Mouse (Mus musculus): ENCODE measurements around the gene Cd99l2. TPM values are rescaled to one million over a fixed set of nuclear protein-coding genes. Genes with fewer than 3 reads are reported as not detected.
"Not testable (repeated sequence)": the region's sequence is repeated elsewhere in the genome, so short reads cannot be mapped to it uniquely, and the experiment has no call there.

Cd99l2 gene
- polyA plus RNA-seq, 1 experiment from 2014 or later = 64.1 TPM

DNA sequence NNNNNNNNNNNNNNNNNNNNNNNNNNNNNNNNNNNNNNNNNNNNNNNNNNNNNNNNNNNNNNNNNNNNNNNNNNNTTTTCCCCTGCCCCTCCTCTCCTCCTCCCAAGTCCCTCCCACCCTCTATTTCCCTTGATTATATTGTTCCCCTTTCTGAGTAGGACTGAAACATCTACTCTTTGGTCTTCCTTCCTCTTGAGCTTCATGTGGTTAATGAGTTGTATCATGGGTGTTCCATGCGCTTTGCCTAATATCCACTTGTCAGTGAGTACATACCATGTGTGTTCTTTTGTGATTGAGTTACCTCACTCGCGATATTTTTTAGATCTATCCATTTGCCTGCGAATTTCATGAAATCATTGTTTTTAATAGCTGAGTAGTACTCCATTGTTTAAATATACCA is 13.9 kb upstream of the Cd99l2 start:
- H3K36me3 ChIP-seq; H3K4me3 ChIP-seq; ATAC-seq (ENCODE audit: low FRiP score); H3K4me1 ChIP-seq (replicated peaks); H3K9ac ChIP-seq; H3K27ac ChIP-seq; H3K27me3 ChIP-seq; H3K4me2 ChIP-seq; H3K9me3 ChIP-seq: not testable (repeated sequence)
- 91% methylated on average over 4 of the region's 4 CpGs for WGBS

DNA sequence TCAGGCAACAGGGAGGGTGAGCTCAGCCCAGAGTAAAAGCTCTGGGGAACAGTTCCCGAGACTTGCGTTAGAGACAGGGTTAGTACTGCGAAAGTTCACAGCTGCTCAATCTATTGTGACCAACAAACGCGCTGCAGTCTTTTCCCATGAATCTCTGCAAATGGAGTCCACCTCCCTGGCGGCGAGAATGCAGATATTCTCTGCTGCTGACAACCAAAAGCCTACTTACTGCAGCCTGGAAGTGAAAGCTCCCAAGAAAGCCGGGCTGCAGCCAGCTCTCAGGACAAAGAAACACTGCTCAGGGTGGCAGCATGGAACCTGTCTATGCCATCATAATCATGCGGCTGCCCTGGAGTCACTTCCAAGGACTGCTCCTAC is 619 bp upstream of the Cd99l2 start:
- 22% methylated on average over 9 of the region's 9 CpGs for WGBS
- peak overlapping the region; percentile 50 for H3K4me3 ChIP-seq

DNA sequence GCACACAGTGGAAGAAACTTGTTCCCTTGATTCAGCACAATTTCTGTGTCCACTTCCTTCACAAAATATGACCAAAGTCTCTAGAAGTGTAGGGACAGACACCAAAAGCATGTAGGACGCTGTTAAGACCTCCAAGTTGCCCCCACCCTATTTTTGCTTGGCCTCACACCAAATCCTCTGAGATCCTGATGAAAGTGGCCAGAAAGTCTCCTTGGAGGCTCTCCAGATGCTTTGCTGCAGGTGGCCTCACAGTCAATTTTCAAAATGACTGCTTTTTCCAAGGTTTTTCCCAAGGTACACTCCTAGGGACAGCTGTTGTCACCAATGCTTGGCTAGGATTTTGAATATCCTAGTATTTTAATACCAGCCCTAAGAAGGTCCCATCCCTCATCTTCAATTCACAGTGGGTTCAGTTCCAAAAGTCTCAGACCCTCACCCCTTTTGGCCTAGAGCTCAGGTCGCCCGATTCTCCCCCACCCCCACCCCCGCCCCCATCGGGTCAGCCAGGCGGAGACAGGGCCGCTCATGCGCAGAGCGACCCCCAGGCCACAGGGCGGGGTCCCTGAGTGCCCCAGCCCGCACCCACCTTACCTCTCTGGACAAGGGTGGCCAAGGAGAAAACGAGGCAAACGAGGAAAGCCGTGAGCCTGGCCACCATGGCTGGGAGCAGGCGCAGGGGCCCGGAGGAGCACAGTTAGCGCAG is 567 bp downstream of the Cd99l2 start:
- 15% methylated on average over 17 of the region's 17 CpGs for WGBS
- H3K36me3 ChIP-seq = no peaks in the 10 kb centered on the region
- no peak; the same call in 1 of the 2 replicates for ATAC-seq (ENCODE audit: low FRiP score)
- H3K4me1 ChIP-seq (replicated peaks) = peaks cover 21% of the 10 kb centered on the region
- peak overlapping the region; percentile 73 for H3K9ac ChIP-seq
- peak overlapping the region; percentile 92 for H3K27ac ChIP-seq
- H3K4me2 ChIP-seq = peak overlapping the region; percentile 65
- H3K4me3 ChIP-seq = peak overlapping the region; percentile 50
- no peaks in the 10 kb centered on the region for H3K9me3 ChIP-seq
- no peaks in the 10 kb centered on the region for H3K27me3 ChIP-seq

More for the DNA sequence above, 619 bp upstream of the Cd99l2 start:
- peak; percentile 50 for ATAC-seq (ENCODE audit: low FRiP score)
- Histone ChIP-seq H3K9me3 (no peaks in the 10 kb centered on the region), H3K4me1 (replicated peaks) (peaks cover 21% of the 10 kb centered on the region), H3K27me3 (no peaks in the 10 kb centered on the region), H3K4me2 (peak overlapping the region; percentile 65), H3K27ac (peak overlapping the region; percentile 92), H3K36me3 (no peaks in the 10 kb centered on the region), H3K9ac (peak overlapping the region; percentile 73)

DNA sequence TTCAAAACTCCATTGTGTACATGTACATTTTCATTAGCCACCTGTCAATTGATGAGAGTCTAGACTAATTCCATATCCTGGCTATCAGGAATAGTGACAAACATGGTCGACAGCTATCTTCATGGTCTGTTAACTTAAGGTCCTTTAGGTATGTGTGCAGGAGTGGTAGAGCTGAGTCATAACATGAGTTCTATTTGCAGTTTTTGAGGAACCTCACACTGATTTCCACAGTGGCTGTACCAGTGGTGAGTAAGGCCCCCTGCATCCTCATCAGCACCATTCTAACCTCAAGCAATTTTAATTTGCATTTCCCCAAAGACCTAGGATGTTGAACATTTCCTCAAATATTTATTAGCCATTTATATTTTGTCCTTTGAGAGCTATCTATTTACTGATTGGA is 3.3 kb downstream of the Cd99l2 start:
- no peak for ATAC-seq (ENCODE audit: low FRiP score)
- Histone ChIP-seq H3K9me3 (no peaks in the 10 kb centered on the region), H3K27ac (no peak overlapping the region), H3K27me3 (no peaks in the 10 kb centered on the region), H3K4me1 (replicated peaks) (peaks cover 21% of the 10 kb centered on the region), H3K9ac (no peak overlapping the region), H3K4me2 (no peak overlapping the region), H3K4me3 (no peak overlapping the region), H3K36me3 (no peaks in the 10 kb centered on the region; the same call in 1 of the 2 replicates)
- WGBS = 93% methylated on average over 1 of the region's 1 CpGs

DNA sequence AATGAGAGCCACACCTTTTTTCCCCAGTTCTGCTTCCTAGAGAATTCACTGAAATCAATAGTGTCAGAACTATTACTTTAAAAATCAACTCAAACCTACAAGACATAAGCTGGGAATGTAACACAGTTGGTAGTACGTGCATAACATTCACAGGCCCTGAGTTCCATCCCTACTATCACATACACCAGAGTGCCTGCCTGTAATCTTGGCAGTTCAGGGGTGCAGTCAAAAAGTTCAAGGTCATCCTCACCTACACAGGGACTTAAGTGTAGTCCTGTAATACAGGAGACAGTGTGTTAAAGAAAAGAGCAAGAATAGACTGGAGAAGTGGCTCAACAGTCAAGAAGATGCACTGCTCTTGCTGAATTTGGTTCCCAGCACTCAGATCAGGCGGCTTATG is 10.4 kb downstream of the Cd99l2 start:
- H3K9me3 ChIP-seq = no peaks in the 10 kb centered on the region
- H3K4me1 ChIP-seq (replicated peaks) = no peaks in the 10 kb centered on the region
- H3K4me2 ChIP-seq = no peak overlapping the region
- H3K4me3 ChIP-seq = no peak overlapping the region
- H3K36me3 ChIP-seq = no peaks in the 10 kb centered on the region; the same call in 1 of the 2 replicates
- H3K27me3 ChIP-seq = no peaks in the 10 kb centered on the region
- no peak overlapping the region for H3K27ac ChIP-seq
- H3K9ac ChIP-seq = no peak overlapping the region
- ATAC-seq (ENCODE audit: low FRiP score) = no peak
- 89% methylated on average over 2 of the region's 2 CpGs for WGBS

DNA sequence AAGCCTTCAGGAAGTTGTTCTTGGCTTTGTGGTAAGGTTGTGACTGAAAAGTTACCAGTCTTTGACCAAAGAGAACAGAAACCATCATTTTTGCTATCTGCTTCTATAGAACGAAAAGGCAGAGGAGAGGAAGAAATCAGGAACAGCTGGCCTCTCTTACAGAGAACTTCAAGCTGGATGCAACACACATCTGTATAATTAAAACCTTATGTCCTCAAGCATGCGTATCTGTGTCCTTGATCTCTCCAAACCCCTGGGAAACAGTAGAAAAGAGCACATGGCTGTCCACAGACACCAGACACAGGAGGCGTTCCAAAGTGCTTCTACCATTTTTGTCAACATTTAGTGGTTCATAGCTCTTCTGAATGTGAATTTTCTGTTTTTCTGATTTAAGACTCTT is 16.7 kb downstream of the Cd99l2 start:
- Histone ChIP-seq H3K27me3 (no peaks in the 10 kb centered on the region), H3K4me2 (no peak overlapping the region), H3K4me1 (replicated peaks) (no peaks in the 10 kb centered on the region), H3K27ac (no peak overlapping the region), H3K4me3 (no peak overlapping the region), H3K9ac (no peak overlapping the region), H3K9me3 (no peaks in the 10 kb centered on the region), H3K36me3 (no peaks in the 10 kb centered on the region)
- WGBS = 85% methylated on average over 3 of the region's 3 CpGs
- ATAC-seq (ENCODE audit: low FRiP score) = no peak

DNA sequence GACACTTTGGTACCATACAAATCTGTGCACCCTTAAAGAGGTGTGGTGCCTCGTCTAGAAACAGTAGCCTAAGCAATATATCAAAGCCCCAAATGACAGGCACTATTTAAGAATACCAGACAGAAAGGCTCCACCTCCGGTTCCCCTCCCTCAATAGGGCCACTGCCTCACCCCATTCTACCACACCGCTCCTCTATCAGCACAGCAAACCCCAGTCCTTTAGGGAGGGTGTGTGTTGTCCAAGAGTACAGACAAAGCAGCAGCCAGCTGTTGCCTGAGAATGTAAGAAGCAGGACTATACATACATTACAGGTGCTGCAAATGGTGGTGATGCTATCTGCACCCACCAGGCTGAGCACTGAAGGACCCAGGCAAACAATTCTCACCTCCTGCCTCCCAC is 17.2 kb downstream of the Cd99l2 start:
- no peak overlapping the region for H3K9ac ChIP-seq
- no peak overlapping the region for H3K4me3 ChIP-seq
- H3K9me3 ChIP-seq = no peaks in the 10 kb centered on the region
- ATAC-seq (ENCODE audit: low FRiP score) = no peak
- no peak overlapping the region for H3K27ac ChIP-seq
- WGBS = 58% methylated on average over 3 of the region's 3 CpGs
- H3K4me1 ChIP-seq (replicated peaks) = no peaks in the 10 kb centered on the region
- no peak overlapping the region for H3K4me2 ChIP-seq
- no peaks in the 10 kb centered on the region for H3K27me3 ChIP-seq
- no peaks in the 10 kb centered on the region for H3K36me3 ChIP-seq

DNA sequence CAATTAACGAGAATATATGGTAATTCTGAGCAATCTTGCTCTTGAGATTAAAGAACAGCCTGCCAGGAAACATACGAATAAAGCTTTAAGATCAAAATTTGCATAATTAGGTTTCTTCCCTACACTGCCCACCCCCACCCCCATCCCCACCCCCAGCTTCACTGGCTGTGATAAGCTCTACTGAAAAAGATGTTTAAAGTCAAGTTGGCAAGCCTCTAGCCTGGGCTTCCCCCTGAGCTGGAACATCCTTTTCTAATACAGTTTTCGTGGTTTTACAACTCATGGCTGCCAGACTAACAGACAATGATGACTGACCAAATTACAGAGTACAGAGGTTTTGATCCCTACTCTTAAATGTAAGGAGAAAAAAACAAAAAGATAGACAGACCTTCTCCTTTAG is 17.6 kb downstream of the Cd99l2 start:
- Histone ChIP-seq H3K9ac (no peak overlapping the region), H3K27me3 (no peaks in the 10 kb centered on the region), H3K4me1 (replicated peaks) (no peaks in the 10 kb centered on the region), H3K9me3 (no peaks in the 10 kb centered on the region), H3K4me3 (no peak overlapping the region), H3K36me3 (no peaks in the 10 kb centered on the region), H3K27ac (no peak overlapping the region), H3K4me2 (no peak overlapping the region)
- ATAC-seq (ENCODE audit: low FRiP score) = no peak
- 78% methylated on average over 3 of the region's 3 CpGs for WGBS

DNA sequence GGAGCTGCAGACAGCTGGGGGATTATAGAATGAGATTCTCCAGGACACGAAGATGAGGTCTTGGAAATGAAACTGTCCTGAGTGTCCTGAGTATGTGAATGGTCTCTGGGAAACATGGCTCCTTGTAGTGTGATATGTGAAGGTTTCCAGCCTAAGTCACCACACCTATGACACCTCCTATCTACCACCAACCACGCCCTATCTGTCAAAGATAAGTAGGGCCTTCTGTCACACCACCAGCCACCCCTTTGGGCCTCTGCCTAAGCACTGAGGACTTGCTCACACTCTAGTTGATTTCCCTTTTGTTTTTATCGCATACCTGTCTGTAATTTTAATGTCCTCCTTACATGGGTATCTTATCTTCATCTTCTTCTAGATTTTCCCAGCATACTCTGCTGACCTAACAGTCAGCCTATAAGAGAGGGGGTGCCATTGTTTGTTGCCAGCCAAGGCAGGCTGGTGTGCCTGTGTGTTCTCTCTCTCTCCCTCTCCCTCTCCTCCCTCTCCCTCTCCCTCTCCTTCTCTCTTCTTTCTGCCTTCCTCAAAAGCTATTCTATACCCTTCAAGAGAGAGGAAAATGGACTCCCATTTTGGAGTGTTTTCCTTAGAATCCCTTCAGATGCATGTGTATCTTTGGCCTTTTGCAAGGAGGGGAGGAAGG is 18.2 kb downstream of the Cd99l2 start:
- Histone ChIP-seq H3K4me1 (replicated peaks) (no peaks in the 10 kb centered on the region), H3K9ac (no peak overlapping the region), H3K4me3 (no peak overlapping the region), H3K36me3 (no peaks in the 10 kb centered on the region), H3K27me3 (no peaks in the 10 kb centered on the region), H3K4me2 (no peak overlapping the region), H3K27ac (peak overlapping the region; percentile 30; the same call in 1 of the 2 replicates), H3K9me3 (no peaks in the 10 kb centered on the region)
- WGBS = 90% methylated on average over 3 of the region's 3 CpGs
- ATAC-seq (ENCODE audit: low FRiP score) = no peak

DNA sequence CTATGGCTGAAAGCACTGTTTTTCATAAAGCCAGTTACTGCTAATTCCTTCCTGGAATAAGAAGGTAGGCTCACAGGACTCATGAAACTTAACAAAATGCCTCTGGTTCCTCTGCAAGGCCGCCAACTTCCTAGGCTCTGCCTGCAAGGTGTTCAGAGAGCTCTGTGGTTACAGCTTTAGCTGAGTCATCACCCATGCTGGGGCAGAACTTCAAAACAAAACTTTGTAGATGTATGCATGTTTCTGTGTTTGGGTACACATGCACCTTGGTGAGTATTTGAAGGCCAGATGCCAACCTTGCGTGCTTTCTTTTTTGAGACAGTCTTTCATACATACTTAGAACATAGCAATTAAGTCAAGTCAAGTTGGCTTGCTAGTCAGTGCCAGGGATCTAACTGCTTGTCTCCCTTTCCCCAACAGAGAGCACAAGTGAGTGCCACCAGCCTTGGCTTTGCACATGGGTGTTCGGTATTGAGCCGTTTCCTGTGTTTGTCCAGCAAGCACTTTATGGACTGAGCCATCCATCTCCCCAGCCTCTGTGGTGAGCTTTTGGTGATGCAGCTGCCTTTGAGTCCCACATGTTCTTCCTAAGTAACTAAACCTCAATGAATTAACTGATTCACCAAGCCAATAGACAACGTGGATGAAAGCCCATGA is 23.9 kb downstream of the Cd99l2 start:
- 93% methylated on average over 5 of the region's 5 CpGs for WGBS
- H3K4me2 ChIP-seq = no peak overlapping the region

DNA sequence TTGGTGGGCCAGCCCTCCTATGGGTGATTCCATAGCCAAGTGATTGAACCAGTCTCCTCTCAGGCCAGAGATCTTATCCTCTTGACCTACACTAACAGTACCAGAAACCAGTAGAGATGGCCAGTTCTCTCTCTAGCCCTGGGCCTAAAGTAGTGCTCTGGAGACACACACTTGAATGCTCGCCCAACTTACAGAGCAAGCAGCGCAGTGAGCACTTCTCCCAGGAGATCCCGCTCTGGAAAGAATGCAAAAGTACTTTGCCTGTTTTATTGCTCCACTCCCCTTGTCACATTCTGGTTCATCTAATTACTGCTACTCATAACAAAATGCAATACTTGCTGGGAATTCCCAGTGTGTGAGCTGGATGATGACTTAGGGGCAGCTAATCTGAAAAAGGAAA is 25.2 kb downstream of the Cd99l2 start:
- no peak overlapping the region for H3K27ac ChIP-seq
- H3K36me3 ChIP-seq = no peaks in the 10 kb centered on the region
- H3K9me3 ChIP-seq = no peaks in the 10 kb centered on the region
- H3K4me2 ChIP-seq = no peak overlapping the region
- no peak overlapping the region for H3K9ac ChIP-seq
- no peaks in the 10 kb centered on the region for H3K27me3 ChIP-seq
- ATAC-seq (ENCODE audit: low FRiP score) = no peak
- 80% methylated on average over 3 of the region's 3 CpGs for WGBS
- no peaks in the 10 kb centered on the region for H3K4me1 ChIP-seq (replicated peaks)
- no peak overlapping the region for H3K4me3 ChIP-seq

More for the DNA sequence above, 23.9 kb downstream of the Cd99l2 start:
- Histone ChIP-seq H3K27me3 (no peaks in the 10 kb centered on the region), H3K27ac (no peak overlapping the region), H3K4me3 (no peak overlapping the region), H3K9me3 (no peaks in the 10 kb centered on the region), H3K36me3 (no peaks in the 10 kb centered on the region), H3K4me1 (replicated peaks) (no peaks in the 10 kb centered on the region), H3K9ac (no peak overlapping the region)
- no peak for ATAC-seq (ENCODE audit: low FRiP score)

DNA sequence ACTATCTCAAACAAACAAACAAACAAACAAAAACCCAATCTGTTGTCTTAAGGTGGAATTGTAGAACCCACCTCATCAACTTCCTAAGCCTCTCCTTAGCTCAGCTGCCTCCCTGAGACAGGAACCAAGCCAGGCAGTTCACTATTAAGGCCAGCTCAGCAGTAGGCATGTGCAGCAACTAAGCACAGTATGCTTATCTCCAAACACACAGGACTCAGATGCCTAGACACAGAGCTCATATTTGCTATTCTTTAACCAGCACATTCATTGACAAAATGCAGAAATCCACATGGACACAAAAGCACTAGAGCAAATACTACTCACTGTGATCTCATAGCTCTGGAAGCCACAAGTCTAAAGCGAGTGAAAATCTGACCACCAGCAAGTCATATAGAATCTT is 27.2 kb downstream of the Cd99l2 start:
- ATAC-seq (ENCODE audit: low FRiP score) = no peak
- Histone ChIP-seq H3K27me3 (no peaks in the 10 kb centered on the region), H3K27ac (no peak overlapping the region), H3K36me3 (no peaks in the 10 kb centered on the region), H3K9ac (no peak overlapping the region), H3K9me3 (no peaks in the 10 kb centered on the region), H3K4me2 (no peak overlapping the region), H3K4me3 (no peak overlapping the region), H3K4me1 (replicated peaks) (no peaks in the 10 kb centered on the region)
- 93% methylated on average over 1 of the region's 1 CpGs for WGBS

Measured in hindbrain, embryonic 13.5 days (tissue).